Mouse (Mus musculus) ES-Bruce4 (cell line): ENCODE measurements around the gene Pih1d2. TPM values are rescaled to one million over a fixed set of nuclear protein-coding genes. Genes with fewer than 3 reads are reported as not detected.
"Not testable (repeated sequence)": the region's sequence is repeated elsewhere in the genome, so short reads cannot be mapped to it uniquely, and the experiment has no call there.

ENCODE experiments used
- H3K27ac ChIP-seq: 2 replicates; pipeline ENCODE4 v1.5.1; 2012; ENCODE audit warnings: low read length, inconsistent platforms; ENCODE audit not compliant: insufficient read depth
- H3K27me3 ChIP-seq: 2 replicates; pipeline ENCODE4 v1.6.1; 2012; ENCODE audit warnings: mild to moderate bottlenecking, low read length, inconsistent platforms; ENCODE audit not compliant: control insufficient read depth, poor library complexity, insufficient read depth, severe bottlenecking
- H3K36me3 ChIP-seq: 2 replicates; pipeline ENCODE4 v1.6.1; 2012; ENCODE audit warnings: inconsistent platforms, mild to moderate bottlenecking, low read length, moderate library complexity; ENCODE audit not compliant: control insufficient read depth, poor library complexity, insufficient read depth, severe bottlenecking
- H3K4me1 ChIP-seq: one replicate; pipeline ENCODE4 v1.8.1; 2011; ENCODE audit warnings: low read length; ENCODE audit not compliant: control insufficient read depth, insufficient read depth
- H3K4me3 ChIP-seq: 2 replicates; pipeline ENCODE4 v1.5.1; 2011; ENCODE audit warnings: low read depth, mild to moderate bottlenecking, low read length
- H3K9ac ChIP-seq: 2 replicates; pipeline ENCODE4 v1.6.1; 2012; ENCODE audit warnings: low read depth, mild to moderate bottlenecking, inconsistent platforms; ENCODE audit not compliant: poor library complexity, severe bottlenecking
- H3K9me3 ChIP-seq: replicated peaks from 2 replicates; pipeline ENCODE4 v1.6.1; 2012; ENCODE audit warnings: mild to moderate bottlenecking, low read length, inconsistent platforms; ENCODE audit not compliant: control insufficient read depth, poor library complexity, insufficient read depth, severe bottlenecking
- CTCF ChIP-seq: IDR thresholded peaks from one replicate; pipeline ENCODE4 v1.8.1; 2011; ENCODE audit warnings: low read depth, low read length
- EP300 ChIP-seq: IDR thresholded peaks from 2 replicates; pipeline ENCODE4 v1.6.1; 2011; ENCODE audit warnings: low read depth, low read length; ENCODE audit not compliant: insufficient read depth
- POLR2A ChIP-seq: IDR thresholded peaks from one replicate; pipeline ENCODE4 v1.8.1; 2011; ENCODE audit warnings: low read length; ENCODE audit not compliant: insufficient read depth
- polyA plus RNA-seq: library from polyadenylated mRNA; stranded (reverse); fragments of >200 nt; gene quantifications from 2 replicates; pipeline ENCODE4 v1.2.4, GENCODE M21; 2011; ENCODE audit warnings: low read depth; ENCODE audit not compliant: missing spikeins, insufficient read depth, insufficient read length

Gene Pih1d2
- polyA plus RNA-seq, 1 experiment, result 7.3 TPM

GRCm38 (mm10) chr9:50612115-50612514 is 5.0 kb upstream of the Pih1d2 start:
- H3K36me3 ChIP-seq, result peaks cover 61% of the 10 kb centered on the region
- no peak overlapping the region for H3K9ac ChIP-seq
- H3K27ac ChIP-seq, result no peak overlapping the region
- H3K4me1 ChIP-seq, result no peaks in the 10 kb centered on the region
- H3K4me3 ChIP-seq, result no peak overlapping the region
- H3K9me3 ChIP-seq, result no peaks in the 10 kb centered on the region
- no peaks in the 10 kb centered on the region for H3K27me3 ChIP-seq
- TF ChIP-seq POLR2A (no peak), EP300 (no peak), CTCF (no peak)

GRCm38 (mm10) chr9:50616161-50616560 is 960 bp upstream of the Pih1d2 start:
- Histone ChIP-seq H3K27ac (no peak overlapping the region), H3K9me3 (no peaks in the 10 kb centered on the region), H3K36me3 (peaks cover 35% of the 10 kb centered on the region), H3K9ac (peak overlapping the region; percentile 92), H3K27me3 (no peaks in the 10 kb centered on the region), H3K4me3 (peak overlapping the region; percentile 94), H3K4me1 (no peaks in the 10 kb centered on the region)
- TF ChIP-seq POLR2A (no peak), EP300 (no peak), CTCF (no peak)

GRCm38 (mm10) chr9:50617794-50618330 is 741 bp downstream of the Pih1d2 start:
- no peaks in the 10 kb centered on the region for H3K4me1 ChIP-seq
- H3K36me3 ChIP-seq, result peaks cover 24% of the 10 kb centered on the region
- no peak overlapping the region for H3K27ac ChIP-seq
- no peak overlapping the region for H3K4me3 ChIP-seq
- no peaks in the 10 kb centered on the region for H3K27me3 ChIP-seq
- TF ChIP-seq CTCF, result no peak
- TF ChIP-seq POLR2A, result no peak
- no peak for TF ChIP-seq EP300
- H3K9me3 ChIP-seq, result no peaks in the 10 kb centered on the region
- no peak overlapping the region for H3K9ac ChIP-seq

GRCm38 (mm10) chr9:50630903-50631302 is 13.8 kb downstream of the Pih1d2 start:
- not testable (repeated sequence) for H3K4me1 ChIP-seq, H3K9me3 ChIP-seq, H3K4me3 ChIP-seq, H3K27ac ChIP-seq, H3K36me3 ChIP-seq, H3K9ac ChIP-seq, H3K27me3 ChIP-seq

- H3K9me3 ChIP-seq, result peaks cover 5% of the 10 kb centered on the region
- H3K4me1 ChIP-seq, result peaks cover 3% of the 10 kb centered on the region
- H3K4me3 ChIP-seq, result no peak overlapping the region
- H3K36me3 ChIP-seq, result no peaks in the 10 kb centered on the region; the same call in 1 of the 2 replicates
- TF ChIP-seq EP300 (no peak), CTCF (no peak), POLR2A (no peak)
- no peaks in the 10 kb centered on the region for H3K27me3 ChIP-seq
- H3K9ac ChIP-seq, result no peak overlapping the region
- H3K27ac ChIP-seq, result peak overlapping the region; percentile 15; the same call in 1 of the 2 replicates
These were observed 15.0 kb downstream of the Pih1d2 start for GRCm38 (mm10) chr9:50632016-50632688.

GRCm38 (mm10) chr9:50633059-50633458 is 15.9 kb downstream of the Pih1d2 start:
- peak; percentile 32 for TF ChIP-seq CTCF
- TF ChIP-seq EP300, result no peak
- TF ChIP-seq POLR2A, result no peak
- H3K27me3 ChIP-seq, result no peaks in the 10 kb centered on the region
- H3K9me3 ChIP-seq, result peaks cover 3% of the 10 kb centered on the region; the same call in 1 of the 2 replicates
- H3K27ac ChIP-seq, result no peak overlapping the region
- H3K4me3 ChIP-seq, result no peak overlapping the region
- H3K4me1 ChIP-seq, result peaks cover 3% of the 10 kb centered on the region
- H3K9ac ChIP-seq, result no peak overlapping the region
- peaks cover 4% of the 10 kb centered on the region for H3K36me3 ChIP-seq
